Mouse (Mus musculus) brain, adult 10 weeks (tissue): ENCODE measurements around the gene Nup43. TPM values are rescaled to one million over a fixed set of nuclear protein-coding genes. Genes with fewer than 3 reads are reported as not detected.

Experiments
- polyA plus RNA-seq: library from polyadenylated mRNA; stranded (reverse); fragments of 350-450 nt; fragmentation: Illumina TruSeq; extraction: RNeasy Lipid Tissue Mini Kit (QIAGEN cat#74804); gene quantifications from one replicate; pipeline ENCODE4 v1.2.3, GENCODE M21; 2015; ENCODE audit warnings: low read depth, low replicate concordance

Nup43 gene
- polyA plus RNA-seq, result 8.9 TPM

GRCm38 (mm10) chr10:7667342-7667802, at the start of gene Nup43:
Gene Nup43, plus strand, starts transcription at chr10:7667503.

GRCm38 (mm10) chr10:7680731-7681301, 13.5 kb downstream of the Nup43 start, which contains the start of the genes Pcmt1 and Lats1:
Gene Pcmt1, minus strand, starts transcription at chr10:7681136.
Gene Lats1, plus strand, starts transcription at chr10:7681214.

GRCm38 (mm10) chr10:7725751-7726500, 58.6 kb downstream of the Nup43 start, which contains the start of gene Katna1:
Gene Katna1, plus strand, starts transcription at chr10:7726000.

Other genes starting within 250 kb of the Nup43 start
- gene Ulbp1, start 193.9 kb upstream of the Nup43 start, polyA plus RNA-seq, result 0.33 TPM
- 122 TPM for gene Lrp11, start 77.7 kb upstream of the Nup43 start, polyA plus RNA-seq
- gene Pcmt1, start 13.6 kb downstream of the Nup43 start, polyA plus RNA-seq, result 241 TPM
- 15.8 TPM for gene Lats1, start 13.7 kb downstream of the Nup43 start, polyA plus RNA-seq
- 17.8 TPM for gene Katna1, start 58.5 kb downstream of the Nup43 start, polyA plus RNA-seq
- 26.3 TPM for gene Ginm1, start 125.3 kb downstream of the Nup43 start, polyA plus RNA-seq
- 30.9 TPM for gene Ppil4, start 125.4 kb downstream of the Nup43 start, polyA plus RNA-seq
- not detected for gene Zc3h12d, start 165.0 kb downstream of the Nup43 start, polyA plus RNA-seq